Mouse (Mus musculus) embryo, embryonic 9.5 days (tissue): ENCODE results near the gene Arhgap15.

Experiments
- DNase-seq: peaks from one replicate; pipeline ENCODE4 v3.0.0-alpha.2; 2017; ENCODE audit errors: extremely low spot score

The Arhgap15 gene

GRCm38 (mm10) chr2:44304971-44305808, 556.6 kb downstream of the Arhgap15 start:
- DNase-seq = no peak

- no peak for DNase-seq
Measured at GRCm38 (mm10) chr2:44306137-44306536, 557.5 kb downstream of the Arhgap15 start.

- DNase-seq = no peak
Measured at GRCm38 (mm10) chr2:44309124-44309523, 560.5 kb downstream of the Arhgap15 start.

GRCm38 (mm10) chr2:44309556-44309955, 560.9 kb downstream of the Arhgap15 start:
- no peak for DNase-seq

GRCm38 (mm10) chr2:44310095-44310748, 561.6 kb downstream of the Arhgap15 start:
- no peak for DNase-seq

GRCm38 (mm10) chr2:44311216-44311615, 562.6 kb downstream of the Arhgap15 start:
- peak; percentile 40 for DNase-seq

- no peak for DNase-seq
Measured at GRCm38 (mm10) chr2:44313573-44313972, 564.9 kb downstream of the Arhgap15 start.

- DNase-seq = no peak
Measured at GRCm38 (mm10) chr2:44318436-44318835, 569.8 kb downstream of the Arhgap15 start.

- DNase-seq = no peak
Measured at GRCm38 (mm10) chr2:44319479-44319878, 570.9 kb downstream of the Arhgap15 start.

- no peak for DNase-seq
Measured at GRCm38 (mm10) chr2:44323813-44324212, 575.2 kb downstream of the Arhgap15 start.

- no peak for DNase-seq
Measured at GRCm38 (mm10) chr2:44333295-44333694, 584.7 kb downstream of the Arhgap15 start.

- no peak for DNase-seq
Measured at GRCm38 (mm10) chr2:44334006-44334405, 585.4 kb downstream of the Arhgap15 start.

GRCm38 (mm10) chr2:44334517-44334916, 585.9 kb downstream of the Arhgap15 start:
- no peak for DNase-seq

- DNase-seq = no peak
Measured at GRCm38 (mm10) chr2:44336720-44337354, 588.2 kb downstream of the Arhgap15 start.

- DNase-seq = no peak
Measured at GRCm38 (mm10) chr2:44338467-44338866, 589.8 kb downstream of the Arhgap15 start.

GRCm38 (mm10) chr2:44341091-44341571, 592.5 kb downstream of the Arhgap15 start:
- DNase-seq = no peak

GRCm38 (mm10) chr2:44344861-44345260, 596.2 kb downstream of the Arhgap15 start:
- no peak for DNase-seq

- DNase-seq = no peak
Measured at GRCm38 (mm10) chr2:44345325-44345945, 596.8 kb downstream of the Arhgap15 start.

GRCm38 (mm10) chr2:44346184-44346583, 597.6 kb downstream of the Arhgap15 start:
- no peak for DNase-seq

- DNase-seq = peak; percentile 9
Measured at GRCm38 (mm10) chr2:44347781-44348180, 599.2 kb downstream of the Arhgap15 start.

GRCm38 (mm10) chr2:44349101-44349500, 600.5 kb downstream of the Arhgap15 start:
- no peak for DNase-seq

- DNase-seq = no peak
Measured at GRCm38 (mm10) chr2:44352885-44353284, 604.3 kb downstream of the Arhgap15 start.
